Mouse (Mus musculus): ENCODE measurements around the gene Rgs17.

Rgs17 gene

DNA sequence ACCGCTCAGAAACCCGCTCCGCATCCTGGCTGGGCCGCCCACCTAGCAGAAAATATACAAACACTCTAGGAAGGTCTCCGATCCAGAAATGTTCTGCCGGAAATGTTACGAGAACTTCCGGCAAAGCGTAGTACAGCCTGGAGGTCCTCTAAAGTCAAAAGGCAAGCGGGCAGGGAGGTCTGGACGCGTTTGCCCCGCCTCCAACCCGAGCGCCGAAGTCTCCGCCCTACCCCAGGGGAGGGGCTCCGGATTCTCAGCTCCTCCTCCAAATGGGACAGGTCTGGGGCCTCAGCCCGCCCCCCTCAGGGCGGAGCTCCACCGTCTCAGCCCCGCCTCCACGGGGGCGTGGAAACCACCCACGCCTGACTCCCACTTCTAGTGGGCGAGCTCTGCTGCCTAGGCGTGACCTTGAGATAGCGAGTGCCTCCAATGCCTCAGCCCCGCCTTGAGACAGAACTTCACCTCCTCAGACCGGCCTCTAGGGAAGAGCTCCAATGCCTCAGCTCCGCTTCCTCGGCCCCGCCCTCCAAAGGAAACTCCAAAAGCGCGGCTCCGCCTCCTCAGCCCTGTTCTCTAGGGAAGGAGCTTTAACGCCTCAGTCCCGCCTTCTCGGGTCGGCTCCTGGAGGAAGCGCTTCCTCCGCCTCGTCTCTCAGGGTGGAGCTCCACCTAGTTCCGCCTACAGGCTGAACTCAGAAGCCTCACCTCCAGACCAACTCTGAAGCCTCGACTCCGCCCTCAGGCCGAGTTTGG, 98.3 kb downstream of the Rgs17 start, which contains the start of gene Mtrf1l:
Mtrf1l (minus strand) TSS at position 171 of the 752 bp plus-strand sequence.
- peak; percentile 98 to 99 for DNase-seq

DNA sequence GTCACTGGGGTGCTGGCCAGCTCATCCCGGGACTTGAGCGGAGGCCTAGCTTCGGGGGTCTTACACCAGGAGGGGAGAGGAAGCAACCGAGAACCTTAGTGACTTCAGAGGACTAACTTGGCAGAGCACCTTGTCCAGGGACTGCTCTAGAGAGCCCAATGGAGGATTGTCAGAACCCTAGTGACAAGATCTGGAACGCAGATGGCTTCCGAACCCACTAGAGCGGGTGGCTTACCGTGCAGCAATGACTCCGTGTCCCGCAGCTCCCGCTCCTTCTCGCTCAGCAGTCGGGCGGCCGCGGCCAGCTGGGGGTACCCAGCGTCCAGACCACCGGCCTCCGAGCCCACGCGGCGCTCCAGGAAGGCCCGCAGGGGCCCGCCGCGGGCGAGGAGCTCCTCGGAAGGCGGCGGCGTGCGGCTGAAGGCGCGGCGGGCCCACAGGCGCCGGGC, 98.9 kb downstream of the Rgs17 start:
- peak in 1 of 2 experiments; percentile 15 for DNase-seq

- DNase-seq: no peak
These were observed 103.4 kb downstream of the Rgs17 start for GRCm38 (mm10) chr10:5818772-5819171.

DNA sequence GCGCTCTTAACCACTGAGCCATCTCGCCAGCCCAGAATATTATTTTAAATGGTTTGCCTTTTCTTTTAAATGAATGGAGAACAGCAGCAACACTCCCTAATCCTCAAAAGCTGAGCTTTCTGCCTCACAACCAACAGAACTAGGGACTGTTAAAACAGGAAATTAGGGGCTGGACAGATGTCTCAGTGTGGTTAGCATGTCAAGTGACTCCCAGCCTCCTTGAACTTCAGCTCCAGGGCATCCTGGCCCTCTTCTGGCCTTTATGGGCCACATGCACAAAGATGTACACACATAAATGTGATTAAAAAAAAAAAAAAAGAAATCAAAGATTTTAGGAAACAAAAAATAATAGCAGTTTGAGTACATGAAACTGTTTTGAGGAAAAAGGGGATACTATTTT, 106.2 kb downstream of the Rgs17 start:
- DNase-seq: no peak

- no peak for DNase-seq
These were observed 108.5 kb downstream of the Rgs17 start for GRCm38 (mm10) chr10:5813724-5814123.

- no peak for DNase-seq
These were observed 114.5 kb downstream of the Rgs17 start for GRCm38 (mm10) chr10:5807683-5808082.

GRCm38 (mm10) chr10:5806996-5807395, 115.2 kb downstream of the Rgs17 start:
- DNase-seq: no peak

DNA sequence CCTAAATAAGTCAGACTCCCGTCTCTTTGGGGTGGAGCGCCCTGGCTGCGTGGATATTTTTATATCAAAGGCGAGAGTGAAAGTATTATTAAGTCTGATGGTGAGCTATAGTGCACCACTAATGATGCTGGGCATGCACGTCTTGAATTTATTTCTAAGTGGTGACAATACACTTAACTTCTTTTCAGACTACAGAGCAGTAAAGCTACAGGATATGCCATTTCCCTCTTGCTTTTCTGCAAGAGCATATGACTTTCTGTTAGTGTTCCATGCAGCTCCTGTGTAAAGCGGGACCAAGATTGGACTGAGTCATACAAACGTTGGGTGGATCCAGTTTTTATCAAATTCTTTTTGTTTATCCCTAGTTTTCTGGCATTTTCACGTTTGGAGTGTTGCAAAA, 115.8 kb downstream of the Rgs17 start:
- peak in 1 of 2 experiments; percentile 9 for DNase-seq

DNA sequence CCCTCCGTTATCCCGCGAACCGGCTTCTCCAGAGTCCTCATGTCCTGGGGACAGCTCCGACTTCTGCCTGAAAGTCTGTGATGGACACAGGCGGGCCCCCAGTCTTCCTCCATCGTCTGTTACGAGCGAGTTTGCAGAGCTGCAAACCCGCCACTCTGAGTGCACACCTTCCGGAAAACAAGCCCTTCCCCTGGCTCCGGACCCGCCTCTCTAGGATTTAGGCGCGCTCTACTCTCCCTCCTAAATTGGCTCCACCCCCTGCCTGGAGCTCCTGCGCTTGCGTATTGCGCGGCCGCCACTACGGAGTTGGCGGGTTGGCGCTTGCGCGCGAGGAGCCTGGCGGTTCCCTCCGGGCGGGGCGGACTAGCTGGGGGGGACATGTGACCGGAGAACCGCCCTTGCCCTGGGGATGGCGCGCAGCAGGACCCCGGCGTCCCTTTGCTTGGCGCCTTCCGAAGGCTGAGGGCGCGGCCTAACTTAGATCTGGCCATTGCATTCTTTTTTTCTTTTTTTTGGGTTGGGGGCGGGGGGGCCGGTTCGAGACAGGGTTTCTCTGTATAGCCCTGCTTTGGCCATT, 116.4 kb downstream of the Rgs17 start:
- peak; percentile 95 to 98 for DNase-seq

DNA sequence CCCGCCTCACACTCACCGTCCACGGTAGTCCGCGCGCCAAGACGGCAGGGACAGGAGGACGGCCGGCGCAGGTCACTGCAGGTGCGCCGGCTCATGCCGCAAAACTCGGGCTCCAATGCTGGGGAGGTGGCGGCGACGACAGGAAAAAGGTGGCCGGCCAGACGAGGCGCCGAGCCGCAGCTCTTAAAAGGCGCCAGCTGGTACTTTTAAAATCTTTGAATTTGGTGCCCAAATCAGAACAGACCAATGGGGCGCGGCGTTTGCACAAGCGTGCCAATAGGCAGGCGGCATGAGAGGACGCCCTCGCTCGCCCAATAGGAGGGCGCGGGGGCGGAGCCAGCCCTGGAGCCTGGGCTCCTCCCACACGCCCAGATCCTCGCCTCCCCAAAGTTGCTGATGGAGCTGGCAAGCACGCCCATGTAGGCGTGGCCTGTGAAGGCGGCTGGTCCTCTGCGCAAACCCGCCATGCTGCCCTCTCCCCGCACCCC, 116.9 kb downstream of the Rgs17 start, which contains the start of gene Fbxo5:
Fbxo5 (minus strand) TSS at position 358 of the 488 bp plus-strand sequence.
- peak; percentile 98 to 99 for DNase-seq

GRCm38 (mm10) chr10:5804691-5805156, 117.5 kb downstream of the Rgs17 start:
- no peak for DNase-seq

- no peak for DNase-seq
These were observed 118.5 kb downstream of the Rgs17 start for GRCm38 (mm10) chr10:5803739-5804138.

DNA sequence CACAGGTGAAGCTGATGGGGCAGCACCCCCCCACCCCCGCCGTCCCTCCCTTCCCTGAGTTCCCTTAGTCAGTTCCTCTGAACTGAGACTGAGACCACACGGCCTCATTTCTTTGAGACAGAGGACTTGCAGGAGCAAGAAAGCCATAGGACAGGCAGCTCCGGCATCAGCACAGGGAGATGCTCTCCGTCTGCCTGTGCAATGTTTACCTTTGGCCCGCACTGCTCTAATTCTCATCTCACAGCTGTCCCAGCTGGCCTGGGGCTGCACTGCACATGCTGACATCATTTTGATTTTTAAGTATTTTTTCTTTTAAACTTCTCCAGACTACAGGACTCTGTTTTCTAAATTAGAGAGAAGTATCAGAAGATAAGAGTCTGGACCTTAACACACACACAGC, 119.3 kb downstream of the Rgs17 start:
- DNase-seq: no peak

DNA sequence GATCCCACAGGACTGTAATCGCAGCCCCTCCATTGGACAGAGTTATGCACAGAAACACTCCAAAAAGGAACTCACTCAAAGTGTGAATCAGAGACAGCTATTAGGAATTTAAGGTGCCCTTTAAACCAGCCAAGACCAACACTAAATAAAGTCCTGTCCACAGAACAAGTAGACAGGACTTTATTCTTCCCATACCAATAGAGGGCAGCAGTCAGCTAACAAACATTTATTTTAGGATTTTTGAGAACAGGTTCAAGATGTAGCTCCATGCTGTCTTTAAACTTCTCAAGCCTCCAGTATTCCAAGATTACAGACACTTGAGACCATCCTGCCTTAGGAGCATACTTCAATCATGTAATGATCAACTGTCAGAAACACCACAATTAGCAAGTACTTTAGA, 121.7 kb downstream of the Rgs17 start:
- no peak for DNase-seq

DNA sequence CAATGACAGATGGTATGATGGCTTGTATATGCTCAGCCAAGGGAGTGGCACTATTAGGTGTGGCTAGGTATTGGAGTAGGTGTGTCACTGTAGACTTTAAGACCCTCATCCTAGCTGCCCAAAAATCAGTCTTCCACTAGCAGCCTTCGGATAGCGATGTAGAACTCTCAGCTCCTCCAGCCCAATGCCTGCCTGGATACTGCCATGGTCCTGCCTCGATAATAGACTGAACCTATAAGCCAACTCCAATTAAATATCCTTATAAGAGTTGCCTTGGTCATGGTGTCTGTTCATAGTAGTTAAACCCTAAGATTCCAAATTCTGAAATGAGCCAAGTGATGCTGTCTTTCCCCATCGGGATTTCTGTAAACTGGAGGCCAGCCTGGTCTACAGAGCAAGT, 124.1 kb downstream of the Rgs17 start:
- no peak for DNase-seq

- DNase-seq: peak; percentile 38 to 69
These were observed 131.5 kb downstream of the Rgs17 start for GRCm38 (mm10) chr10:5790657-5791056.

- peak in 1 of 2 experiments; percentile 33 for DNase-seq
These were observed 135.3 kb downstream of the Rgs17 start for GRCm38 (mm10) chr10:5786923-5787322.
